Mouse (Mus musculus) frontal cortex, adult 2 months (tissue): ENCODE measurements around the gene Ciart. TPM values are rescaled to one million over a fixed set of nuclear protein-coding genes. Genes with fewer than 3 reads are reported as not detected.
A peak's percentile ranks its signal among the peaks of the same experiment; 100 is the strongest.
"Not testable (repeated sequence)": the region's sequence is repeated elsewhere in the genome, so short reads cannot be mapped to it uniquely, and the experiment has no call there.

Source experiments
- DNase-seq, 2 experiments: peaks; one replicate each; pipeline ENCODE4 v3.0.0; 2022; ENCODE audit warnings: low spot score in 1 of 2; ENCODE audit errors: extremely low spot score in 1 of 2
- polyA plus RNA-seq: library from polyadenylated mRNA; depleted of rRNA; stranded (reverse); fragments of >200 nt; gene quantifications from 2 replicates; pipeline ENCODE4 v1.2.3, GENCODE M21; 2012; rRNA removed

Ciart gene
- polyA plus RNA-seq, result 37.2 and 42.7 TPM in 2 replicates

DNA sequence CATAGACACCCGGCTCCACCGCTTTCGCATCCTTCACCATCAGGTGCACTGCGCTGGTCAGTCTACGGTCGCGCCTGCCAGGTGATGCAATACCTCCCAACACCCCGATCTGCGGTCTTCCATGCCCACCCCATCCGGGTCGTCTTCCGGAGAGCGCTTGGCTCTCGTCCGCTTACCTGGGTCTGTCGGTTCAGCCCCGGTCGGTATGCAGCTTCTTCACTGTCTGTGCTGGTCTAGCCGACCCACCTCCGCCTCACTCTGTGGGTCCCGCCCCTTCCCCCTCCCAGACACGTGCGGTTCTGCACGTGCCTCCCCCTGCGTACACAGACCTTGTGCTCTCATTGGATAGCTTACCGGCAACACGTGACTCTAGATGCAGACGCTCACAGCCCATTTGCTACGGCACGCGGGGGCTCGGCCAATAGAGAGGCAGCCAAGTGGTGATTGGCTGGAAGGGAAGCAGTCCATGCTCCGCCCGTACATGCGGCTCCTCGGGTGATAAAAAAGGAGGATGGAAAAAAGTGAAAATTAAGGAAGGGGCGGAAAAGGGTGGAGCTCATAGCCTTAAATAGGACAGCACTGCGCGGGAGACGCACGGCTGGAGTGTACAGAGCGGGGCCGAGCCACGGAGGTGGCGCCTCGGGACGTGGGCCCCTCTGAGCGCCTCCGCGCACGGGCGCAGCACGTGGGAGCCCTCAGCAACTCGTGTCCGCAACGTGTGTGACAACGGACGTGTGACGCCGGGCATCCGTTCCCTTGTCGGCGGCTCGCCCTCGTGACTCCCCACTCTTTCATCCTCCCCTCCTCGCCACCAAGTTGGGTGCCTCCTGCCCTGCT is at the start of gene Ciart:
TSS of gene Ciart (minus strand) at position 273 of the 837 bp plus-strand sequence.
- DNase-seq, result peak; percentile 96 to 97

GRCm38 (mm10) chr3:95931471-95931870 is 49.4 kb upstream of the Ciart start:
- DNase-seq, result no peak

GRCm38 (mm10) chr3:95930471-95930789 is 48.4 kb upstream of the Ciart start:
- no peak for DNase-seq

- DNase-seq, result peak in 1 of 2 experiments; percentile 15
Observed at GRCm38 (mm10) chr3:95929581-95930470, 47.8 kb upstream of the Ciart start.

GRCm38 (mm10) chr3:95928658-95929503 is 46.8 kb upstream of the Ciart start, which contains the start of gene Anp32e:
TSS of gene Anp32e (plus strand) at chr3:95929246.
- DNase-seq, result peak; percentile 97 to 98

- DNase-seq, result no peak
Observed at GRCm38 (mm10) chr3:95928261-95928657, 46.2 kb upstream of the Ciart start.

- no peak for DNase-seq
Observed at GRCm38 (mm10) chr3:95925087-95925486, 43.0 kb upstream of the Ciart start.

GRCm38 (mm10) chr3:95924185-95924584 is 42.1 kb upstream of the Ciart start:
- no peak for DNase-seq

DNA sequence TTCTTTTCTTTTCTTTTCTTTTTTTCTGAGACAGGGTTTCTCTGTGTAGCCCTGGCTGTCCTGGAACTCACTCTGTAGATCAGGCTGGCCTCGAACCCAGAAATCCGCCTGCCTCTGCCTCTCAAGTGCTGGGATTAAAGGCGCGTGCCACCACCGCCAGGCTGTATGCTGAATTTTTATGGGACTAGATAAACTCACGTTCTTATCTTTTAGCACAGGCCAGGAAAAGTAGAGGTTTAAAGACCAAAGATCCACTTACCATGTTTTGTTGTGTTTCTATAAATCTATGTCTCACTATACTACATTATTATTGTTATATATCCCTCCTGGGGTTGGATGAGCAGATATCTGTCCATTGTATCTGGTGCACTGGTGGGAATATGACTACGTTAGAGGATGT is 41.4 kb upstream of the Ciart start:
- DNase-seq, result not testable (repeated sequence)

DNA sequence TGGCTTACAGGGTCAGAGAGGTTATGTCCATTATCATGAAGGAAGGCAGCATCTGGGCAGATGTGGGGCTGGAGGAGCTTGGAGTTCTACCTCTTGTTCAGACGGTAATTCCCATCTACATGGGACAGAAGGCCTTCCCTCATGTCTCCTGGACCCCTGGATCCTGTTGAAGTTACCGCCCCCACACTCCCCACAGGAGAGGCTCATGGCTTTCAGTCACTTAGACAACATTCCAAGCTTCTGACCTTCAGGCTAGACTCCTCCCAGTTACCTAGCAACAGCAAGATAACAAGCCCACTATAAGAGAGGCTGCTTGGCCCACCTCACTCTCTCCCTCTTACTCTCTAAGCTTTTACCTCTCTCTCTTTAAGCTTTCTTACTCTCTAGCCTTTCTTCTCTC is 38.5 kb upstream of the Ciart start:
- not testable (repeated sequence) for DNase-seq

DNA sequence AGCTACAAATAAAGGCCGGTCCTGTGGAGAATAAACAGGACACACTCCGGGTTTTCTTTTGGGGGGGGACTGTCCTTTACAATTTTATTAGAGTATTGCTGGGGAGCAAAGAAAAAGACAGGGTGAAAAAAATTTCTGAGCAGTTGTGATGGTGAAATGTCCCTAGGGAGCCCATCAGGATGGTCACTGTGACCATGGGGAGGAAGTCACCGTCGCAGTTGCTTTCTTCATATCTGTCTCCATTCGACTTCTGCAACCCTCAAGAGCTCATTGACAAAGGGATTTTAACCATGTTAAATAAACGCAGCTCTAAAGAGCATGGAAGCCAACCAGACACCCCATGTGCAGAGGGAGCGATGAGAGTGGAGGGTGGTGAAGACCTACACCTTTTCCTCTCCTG is 34.7 kb upstream of the Ciart start:
- no peak for DNase-seq

DNA sequence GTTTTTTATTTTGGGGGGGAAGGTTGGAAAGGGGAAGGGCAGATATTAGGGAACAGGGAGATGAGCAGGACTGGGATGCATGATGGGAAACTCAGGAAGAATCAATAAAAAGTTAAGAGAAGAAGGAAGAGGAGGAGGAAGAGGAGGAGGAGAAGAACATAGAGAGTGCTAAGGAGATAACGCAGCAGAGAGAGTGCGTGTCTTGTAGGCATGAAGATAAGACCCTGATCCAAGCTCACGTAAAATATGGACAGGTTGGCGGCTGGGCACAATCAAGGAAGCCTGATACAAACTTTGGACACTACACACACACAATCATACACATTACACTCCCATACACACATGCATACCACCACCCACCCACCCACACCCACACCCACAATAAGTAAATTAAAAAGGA is 32.7 kb upstream of the Ciart start:
- DNase-seq, result no peak

DNA sequence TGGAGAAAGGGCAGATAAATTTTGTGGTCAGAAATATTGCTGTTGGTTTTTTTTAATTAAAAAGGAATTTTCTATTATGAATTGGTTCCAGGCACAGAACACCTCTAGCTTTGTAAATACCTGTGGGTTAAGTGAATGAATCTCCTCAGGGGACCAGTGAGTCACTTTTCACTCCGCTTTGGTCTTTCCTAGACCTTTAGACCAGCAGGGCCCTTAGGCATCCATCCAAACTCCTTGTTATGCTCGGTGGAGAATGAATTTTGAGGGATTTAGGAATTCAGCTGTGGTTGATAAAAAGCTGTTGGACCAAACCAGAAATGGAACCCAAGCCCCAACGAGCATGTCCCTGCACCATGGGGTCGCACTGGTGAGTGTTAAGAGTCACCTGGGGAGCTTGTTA is 25.6 kb upstream of the Ciart start:
- DNase-seq, result no peak

DNA sequence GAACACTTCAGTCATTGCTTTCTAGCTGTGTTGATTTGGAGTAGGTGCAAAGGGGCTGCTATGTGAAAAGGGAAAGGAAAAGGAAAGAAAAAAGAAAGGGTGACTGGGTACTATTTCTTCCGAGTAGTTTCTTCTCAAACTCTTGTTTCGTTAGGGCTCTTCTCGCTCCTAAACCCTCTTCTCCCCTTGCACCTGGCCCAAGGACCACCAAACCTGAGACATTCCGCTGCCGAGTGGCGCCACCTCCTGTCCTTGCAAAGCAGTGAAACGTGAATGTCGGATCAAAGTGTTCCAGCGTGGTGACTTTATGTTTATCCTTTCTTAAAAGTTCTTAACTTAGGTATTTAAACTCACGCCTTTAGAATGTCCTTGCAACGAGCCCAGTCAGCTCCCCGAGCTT is 24.8 kb upstream of the Ciart start:
- no peak for DNase-seq

DNA sequence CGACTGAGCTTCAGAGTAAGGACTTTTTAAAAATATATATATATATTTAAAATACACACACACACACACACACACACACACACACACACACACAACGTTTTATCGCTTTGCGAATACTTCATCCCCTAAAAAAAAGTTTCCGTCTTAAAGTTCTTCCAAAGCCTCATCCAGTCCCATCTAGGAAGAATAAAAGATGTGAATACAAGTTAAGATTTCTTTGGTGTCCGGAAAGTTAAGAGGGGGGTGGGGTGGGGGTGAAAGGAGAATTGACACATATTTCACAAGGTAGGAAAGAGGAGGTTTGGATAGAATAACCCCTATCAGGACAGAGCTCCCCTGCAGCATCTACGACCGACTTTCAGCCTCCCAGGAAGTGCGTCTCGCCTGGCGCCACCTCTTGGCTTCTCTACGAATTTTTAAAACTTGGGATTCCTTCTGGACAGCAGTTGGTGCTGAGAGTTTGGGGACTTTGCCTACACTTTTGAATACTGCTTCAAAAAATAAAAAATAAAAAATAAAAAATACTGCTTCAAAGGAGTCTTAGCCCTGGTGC is 24.0 kb upstream of the Ciart start:
- DNase-seq, result peak in 1 of 2 experiments; percentile 59

- DNase-seq, result peak in 1 of 2 experiments; percentile 53
Observed at GRCm38 (mm10) chr3:95905146-95905939, 23.3 kb upstream of the Ciart start.

GRCm38 (mm10) chr3:95904568-95904967 is 22.5 kb upstream of the Ciart start, which contains the start of gene Car14:
TSS of gene Car14 (minus strand) at chr3:95904691.
- DNase-seq, result no peak

DNA sequence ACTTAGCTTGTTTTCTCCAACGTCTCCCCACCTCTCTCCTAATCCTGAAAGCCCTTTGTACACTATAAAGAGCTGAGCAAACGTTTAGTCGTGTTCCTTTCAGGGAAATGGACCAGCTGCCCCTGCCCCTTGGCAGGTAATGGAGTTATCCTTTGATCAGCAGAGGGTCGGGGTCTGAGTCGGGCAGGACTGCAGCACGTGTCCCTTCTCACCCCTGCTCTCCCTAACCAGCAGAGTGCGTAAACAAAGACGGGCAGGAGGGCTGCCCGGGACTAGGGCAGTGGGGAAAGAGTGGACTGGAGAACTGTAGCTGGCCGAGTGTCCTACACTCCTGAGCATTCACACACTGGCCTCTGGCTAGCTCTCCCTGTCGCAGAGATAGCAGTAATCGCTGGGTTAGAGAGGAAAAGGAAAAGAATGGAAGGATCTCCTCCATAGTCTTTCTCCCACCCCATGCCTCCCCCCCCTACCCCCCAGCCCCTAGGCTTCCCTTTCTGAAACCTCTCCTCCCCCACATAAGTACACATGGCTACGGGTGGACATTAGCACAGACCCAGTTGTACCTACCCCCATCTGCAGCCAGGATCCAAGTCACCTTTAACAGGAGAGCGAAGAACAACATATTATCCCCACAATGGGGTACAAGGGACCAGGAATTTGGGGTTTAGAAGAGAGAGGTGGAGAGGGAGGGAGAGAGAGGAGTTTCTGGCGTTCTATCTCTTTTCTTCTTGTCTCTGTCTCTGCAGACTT is 21.9 kb upstream of the Ciart start:
- no peak for DNase-seq

- DNase-seq, result no peak
Observed at GRCm38 (mm10) chr3:95902643-95903042, 20.6 kb upstream of the Ciart start.
